Mouse (Mus musculus) heart, embryonic 16.5 days (tissue): Measurements from ENCODE around the gene Plxnc1. TPM values are rescaled to one million over a fixed set of nuclear protein-coding genes. Genes with fewer than 3 reads are reported as not detected.
A peak's percentile ranks its signal among the peaks of the same experiment; 100 is the strongest.

ENCODE experiments used
- ATAC-seq: fragments of 200-750 bp; cut with Nextera tagmentation; replicated peaks from 2 replicates; pipeline ENCODE4 v1.8.0; 2017; ENCODE audit warnings: moderate number of reproducible peaks; ENCODE audit not compliant: insufficient read depth, low FRiP score; ENCODE audit errors: extremely low read depth
- H3K27ac ChIP-seq: fragments of 300-500 bp; sonication (generic); 2 replicates; pipeline ENCODE4 v1.5.1; 2014; ENCODE audit warnings: mild to moderate bottlenecking, low read length, control low read depth, moderate library complexity
- H3K27me3 ChIP-seq: fragments of 300-500 bp; sonication (generic); 2 replicates; pipeline ENCODE4 v1.6.1; 2014; ENCODE audit warnings: low read length, mixed read lengths; ENCODE audit not compliant: control insufficient read depth, insufficient read depth
- H3K36me3 ChIP-seq: fragments of 300-500 bp; sonication (generic); 2 replicates; pipeline ENCODE4 v1.6.1; 2014; ENCODE audit not compliant: control insufficient read depth, insufficient read depth
- H3K4me1 ChIP-seq: fragments of 300-500 bp; sonication (generic); 2 replicates; pipeline ENCODE4 v1.6.1; 2014; ENCODE audit warnings: low read length, mixed read lengths; ENCODE audit not compliant: control insufficient read depth, insufficient read depth
- H3K4me2 ChIP-seq: fragments of 300-500 bp; sonication (generic); 2 replicates; pipeline ENCODE4 v1.6.1; 2014; ENCODE audit warnings: low read depth, mild to moderate bottlenecking, control low read depth, low read length
- H3K4me3 ChIP-seq: fragments of 300-500 bp; sonication (generic); 2 replicates; pipeline ENCODE4 v1.5.1; 2014; ENCODE audit warnings: mild to moderate bottlenecking, control low read depth, low read length
- H3K9ac ChIP-seq: fragments of 300-500 bp; sonication (generic); 2 replicates; pipeline ENCODE4 v1.6.1; 2014; ENCODE audit warnings: low read length, control low read depth
- H3K9me3 ChIP-seq: fragments of 300-500 bp; sonication (generic); replicated peaks from 2 replicates; pipeline ENCODE4 v1.6.1; 2016; ENCODE audit warnings: low read length; ENCODE audit not compliant: control insufficient read depth
- WGBS: fragments of 180-500 bp; shearing (Covaris S2); extraction: QIAGEN DNeasy Blood & Tissue Kit; methylation state at CpG from one replicate; pipeline ENCODE4 v1.1.7; 2014; 5-methylcytosine and 5-hydroxymethylcytosine counted together
- polyA plus RNA-seq: library from polyadenylated mRNA; unstranded; fragments of >200 nt; fragmentation: Nextera tagmentation; extraction: Ambion mirVana; gene quantifications from 2 replicates; pipeline ENCODE4 v1.2.1, GENCODE M21; 2015

The Plxnc1 gene
- polyA plus RNA-seq, 1 experiment from 2014 or later: 2.0 TPM

GRCm38 (mm10) chr10:94943401-94943845 is 1.2 kb downstream of the Plxnc1 start:
- Histone ChIP-seq H3K27ac (peak overlapping the region; percentile 31), H3K4me2 (peak overlapping the region; percentile 100), H3K27me3 (peaks cover 40% of the 10 kb centered on the region), H3K4me1 (peaks cover 16% of the 10 kb centered on the region), H3K4me3 (peak overlapping the region; percentile 89), H3K9me3 (no peaks in the 10 kb centered on the region), H3K9ac (peak overlapping the region; percentile 83), H3K36me3 (no peaks in the 10 kb centered on the region)
- WGBS: 0% methylated on average over 26 of the region's 26 CpGs
- ATAC-seq: peak; percentile 20

- H3K36me3 ChIP-seq: no peaks in the 10 kb centered on the region
- H3K4me1 ChIP-seq: peaks cover 16% of the 10 kb centered on the region
- H3K9ac ChIP-seq: peak overlapping the region; percentile 83
- H3K27ac ChIP-seq: no peak overlapping the region
- peak overlapping the region; percentile 100 for H3K4me2 ChIP-seq
- no peak for ATAC-seq
- 5% methylated on average over 17 of the region's 17 CpGs for WGBS
- peak overlapping the region; percentile 89 for H3K4me3 ChIP-seq
- no peaks in the 10 kb centered on the region for H3K9me3 ChIP-seq
- peaks cover 37% of the 10 kb centered on the region for H3K27me3 ChIP-seq
Observed at GRCm38 (mm10) chr10:94942449-94943041, 2.1 kb downstream of the Plxnc1 start.

GRCm38 (mm10) chr10:94941551-94941950 is 3.1 kb downstream of the Plxnc1 start:
- no peaks in the 10 kb centered on the region for H3K36me3 ChIP-seq
- no peak overlapping the region for H3K27ac ChIP-seq
- H3K4me2 ChIP-seq: peak overlapping the region; percentile 100
- H3K4me3 ChIP-seq: peak overlapping the region; percentile 12; the same call in 1 of the 2 replicates
- no peaks in the 10 kb centered on the region for H3K9me3 ChIP-seq
- ATAC-seq: no peak
- peaks cover 16% of the 10 kb centered on the region for H3K4me1 ChIP-seq
- 23% methylated on average over 4 of the region's 4 CpGs for WGBS
- peaks cover 33% of the 10 kb centered on the region for H3K27me3 ChIP-seq
- H3K9ac ChIP-seq: no peak overlapping the region

DNA sequence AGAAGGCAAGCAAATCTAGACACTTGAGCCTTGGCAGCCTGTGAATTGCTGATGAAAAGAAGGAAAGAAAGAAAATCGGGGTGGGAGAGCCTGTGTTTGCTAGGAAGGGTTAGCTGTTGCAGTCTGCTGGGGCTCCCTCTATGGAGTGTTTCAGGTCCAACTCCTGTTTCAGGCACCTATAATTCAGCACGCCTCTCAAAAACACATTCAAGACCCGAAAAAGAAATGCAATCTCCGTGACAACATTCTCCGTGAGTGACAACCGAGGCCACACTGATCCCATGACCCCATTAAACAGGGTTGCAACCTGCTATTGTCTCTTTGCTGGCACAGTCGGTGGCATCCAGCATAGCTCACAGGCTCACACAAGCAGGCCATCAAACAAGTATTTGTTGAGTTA is 3.8 kb downstream of the Plxnc1 start:
- ATAC-seq: no peak
- peaks cover 25% of the 10 kb centered on the region for H3K27me3 ChIP-seq
- no peak overlapping the region for H3K4me2 ChIP-seq
- H3K4me3 ChIP-seq: no peak overlapping the region
- H3K9ac ChIP-seq: no peak overlapping the region
- no peak overlapping the region for H3K27ac ChIP-seq
- 43% methylated on average over 7 of the region's 7 CpGs for WGBS
- no peaks in the 10 kb centered on the region for H3K9me3 ChIP-seq
- peaks cover 16% of the 10 kb centered on the region for H3K4me1 ChIP-seq
- no peaks in the 10 kb centered on the region for H3K36me3 ChIP-seq

- H3K4me1 ChIP-seq: peaks cover 14% of the 10 kb centered on the region
- H3K9me3 ChIP-seq: no peaks in the 10 kb centered on the region
- ATAC-seq: no peak
- no peak overlapping the region for H3K9ac ChIP-seq
- WGBS: 47% methylated on average over 2 of the region's 2 CpGs
- no peak overlapping the region for H3K4me2 ChIP-seq
- H3K4me3 ChIP-seq: no peak overlapping the region
- H3K36me3 ChIP-seq: no peaks in the 10 kb centered on the region
- no peak overlapping the region for H3K27ac ChIP-seq
- H3K27me3 ChIP-seq: peaks cover 25% of the 10 kb centered on the region
Observed at GRCm38 (mm10) chr10:94940061-94940460, 4.6 kb downstream of the Plxnc1 start.

DNA sequence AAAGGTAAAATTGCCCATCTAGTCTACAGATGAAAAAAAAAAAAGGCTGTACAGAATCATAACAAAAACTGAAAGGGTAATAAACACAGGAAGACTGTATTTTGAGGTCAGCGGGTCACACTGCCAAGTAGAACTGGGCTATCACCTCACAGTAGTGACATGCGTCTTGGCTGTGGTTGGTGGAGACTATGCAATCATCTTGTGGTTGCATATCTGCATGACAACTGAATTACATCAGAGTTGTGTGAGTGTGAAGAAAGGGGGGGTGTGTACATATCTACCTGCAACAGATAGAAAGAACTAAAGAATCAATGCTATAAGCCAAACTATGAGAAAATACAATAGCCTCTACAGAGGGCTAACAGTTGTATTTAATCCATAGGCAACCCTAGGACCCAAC is 5.7 kb downstream of the Plxnc1 start:
- WGBS: 83% methylated on average over 2 of the region's 2 CpGs
- Histone ChIP-seq H3K9ac (no peak overlapping the region), H3K9me3 (no peaks in the 10 kb centered on the region), H3K4me1 (peaks cover 9% of the 10 kb centered on the region; the same call in 1 of the 2 replicates), H3K4me2 (no peak overlapping the region), H3K36me3 (no peaks in the 10 kb centered on the region), H3K27me3 (peaks cover 25% of the 10 kb centered on the region), H3K4me3 (no peak overlapping the region), H3K27ac (no peak overlapping the region)
- ATAC-seq: no peak

DNA sequence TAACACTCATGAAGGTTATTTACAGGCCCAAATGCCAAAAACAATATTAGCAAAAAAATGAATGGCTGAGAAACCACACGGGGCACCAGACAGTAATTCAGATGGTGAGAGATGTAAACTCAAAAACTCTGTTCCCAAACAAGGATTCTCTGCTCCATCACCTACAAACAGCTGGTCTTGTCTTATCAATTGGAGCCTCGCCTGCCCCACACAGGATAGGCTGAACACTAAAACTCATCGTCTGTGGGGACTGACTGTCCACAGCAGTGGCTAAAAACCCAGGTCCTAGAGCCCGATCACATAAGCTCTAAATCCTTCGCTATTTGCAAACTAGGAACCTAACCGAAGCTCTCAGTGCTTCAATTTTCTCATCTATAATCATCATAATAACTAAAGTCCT is 6.3 kb downstream of the Plxnc1 start:
- H3K4me2 ChIP-seq: no peak overlapping the region
- H3K27me3 ChIP-seq: peaks cover 21% of the 10 kb centered on the region
- no peak for ATAC-seq
- H3K9ac ChIP-seq: no peak overlapping the region
- no peak overlapping the region for H3K4me3 ChIP-seq
- H3K27ac ChIP-seq: no peak overlapping the region
- no peaks in the 10 kb centered on the region for H3K9me3 ChIP-seq
- WGBS: 71% methylated on average over 6 of the region's 6 CpGs
- no peaks in the 10 kb centered on the region for H3K36me3 ChIP-seq
- H3K4me1 ChIP-seq: peaks cover 4% of the 10 kb centered on the region; the same call in 1 of the 2 replicates

DNA sequence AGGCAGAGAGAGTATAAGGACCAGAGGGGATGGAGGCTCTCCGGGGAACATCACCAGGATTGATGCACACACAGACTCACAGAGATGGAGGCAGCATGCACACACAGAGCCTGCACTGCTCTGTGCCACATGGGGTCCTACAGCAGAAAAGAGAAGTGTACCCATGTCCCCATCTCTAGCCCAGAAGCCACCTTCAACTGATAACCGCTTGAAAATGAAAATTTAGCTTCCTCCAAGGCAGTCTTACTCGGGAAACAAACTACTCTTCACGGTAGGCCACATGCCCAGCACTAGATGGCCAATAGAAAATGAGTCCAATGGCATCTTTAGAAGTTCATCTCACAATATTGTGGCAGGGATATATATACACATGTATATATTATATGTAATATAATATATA is 9.4 kb downstream of the Plxnc1 start:
- Histone ChIP-seq H3K9ac (no peak overlapping the region), H3K27me3 (0 out of 2 replicates have a peak, but pooled peaks cover 3% of the 10 kb centered on the region), H3K4me2 (no peak overlapping the region), H3K9me3 (no peaks in the 10 kb centered on the region), H3K27ac (no peak overlapping the region), H3K4me3 (no peak overlapping the region), H3K4me1 (no peaks in the 10 kb centered on the region; the same call in 1 of the 2 replicates), H3K36me3 (no peaks in the 10 kb centered on the region)
- WGBS: 80% methylated on average over 4 of the region's 4 CpGs
- no peak for ATAC-seq

DNA sequence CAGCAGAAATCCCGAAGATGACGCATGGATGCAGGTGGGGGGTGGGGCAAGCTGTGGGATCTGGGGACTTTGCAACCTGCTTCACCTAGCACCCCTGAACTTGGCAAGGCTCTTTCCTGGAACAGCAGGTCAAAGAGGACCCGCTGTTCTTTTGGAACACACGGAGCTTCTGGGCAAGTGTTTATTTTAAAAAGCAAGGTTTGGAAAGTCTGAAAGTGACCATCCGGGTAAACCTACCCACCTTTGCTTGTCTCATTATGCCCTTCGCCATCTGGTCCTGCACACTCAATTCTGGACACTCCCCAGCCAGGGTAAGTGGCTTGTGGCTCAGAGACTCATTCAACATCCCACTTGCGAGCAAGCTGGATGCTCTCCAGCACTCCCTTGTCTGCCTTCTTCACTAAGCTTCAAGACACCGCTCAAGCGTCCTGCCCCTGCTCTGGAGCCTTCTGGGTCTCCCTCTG is 10.5 kb downstream of the Plxnc1 start:
- Histone ChIP-seq H3K27me3 (no peaks in the 10 kb centered on the region), H3K9ac (no peak overlapping the region), H3K36me3 (no peaks in the 10 kb centered on the region), H3K4me3 (no peak overlapping the region), H3K27ac (no peak overlapping the region), H3K9me3 (no peaks in the 10 kb centered on the region), H3K4me1 (no peaks in the 10 kb centered on the region; the same call in 1 of the 2 replicates), H3K4me2 (no peak overlapping the region)
- WGBS: 80% methylated on average over 9 of the region's 9 CpGs
- ATAC-seq: no peak
